Mouse (Mus musculus): ENCODE results near the gene Cep85l. TPM values are rescaled to one million over a fixed set of nuclear protein-coding genes. Genes with fewer than 3 reads are reported as not detected.

Cep85l gene
- polyA plus RNA-seq, 1 experiment from 2014 or later, result 3.8 TPM

DNA sequence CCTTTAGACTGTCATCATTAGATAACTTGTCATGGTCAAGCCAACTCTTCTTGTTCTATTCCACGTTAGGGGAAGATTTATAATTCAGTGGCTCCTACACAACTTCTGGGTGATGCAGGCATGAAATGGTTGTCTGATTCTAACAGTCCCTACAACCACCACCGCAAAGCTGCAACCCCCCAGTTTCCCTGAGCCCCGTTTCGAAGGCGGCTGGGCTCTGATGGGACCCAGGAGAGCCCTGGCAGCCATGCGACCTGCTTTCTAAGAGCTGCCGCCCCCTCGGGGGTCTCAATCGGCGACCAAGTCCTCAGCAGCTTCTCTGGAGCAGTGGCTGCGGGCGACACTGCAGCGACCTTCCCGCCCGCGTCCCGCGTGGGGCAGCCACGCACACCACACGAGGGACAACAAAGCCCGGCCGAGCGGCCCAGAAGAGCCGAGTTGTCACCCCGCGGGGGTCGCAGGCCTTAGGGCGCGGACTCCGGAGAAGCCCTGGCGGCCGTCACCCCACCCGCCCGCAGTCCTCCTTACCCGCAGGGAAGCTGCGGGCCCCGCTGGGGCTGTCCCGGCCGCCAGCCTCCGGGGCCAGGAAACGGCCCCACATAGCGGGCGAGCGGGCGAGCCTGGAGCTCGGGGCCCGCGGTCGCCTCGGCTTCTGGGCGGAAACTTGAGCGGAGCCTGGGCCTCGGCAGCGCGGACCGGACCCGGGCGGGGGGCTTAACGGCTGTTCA, 602 bp downstream of the Cep85l start:
- Histone ChIP-seq H3K4me1 (ENCODE audit: control insufficient read depth, insufficient read depth, low read length) (peaks cover 12% of the 10 kb centered on the region), H3K9ac (ENCODE audit: low read length) (peak overlapping the region; percentile 94), H3K4me2 (peak overlapping the region; percentile 62), H3K36me3 (ENCODE audit: control insufficient read depth, insufficient read depth, low read length) (no peaks in the 10 kb centered on the region), H3K4me3 (ENCODE audit: low read depth, low read length) (peak overlapping the region; percentile 83), H3K9me3 (ENCODE audit: control insufficient read depth, low read length) (no peaks in the 10 kb centered on the region), H3K27me3 (ENCODE audit: control insufficient read depth, insufficient read depth, low read length) (no peaks in the 10 kb centered on the region), H3K27ac (ENCODE audit: low read depth, low read length) (peak overlapping the region; percentile 94)
- WGBS, result under 1% methylated on average over 47 of the region's 59 CpGs
- ATAC-seq (ENCODE audit: low FRiP score) (peak; percentile 83), DNase-seq (ENCODE audit: low spot score, missing footprints) (no peak)

DNA sequence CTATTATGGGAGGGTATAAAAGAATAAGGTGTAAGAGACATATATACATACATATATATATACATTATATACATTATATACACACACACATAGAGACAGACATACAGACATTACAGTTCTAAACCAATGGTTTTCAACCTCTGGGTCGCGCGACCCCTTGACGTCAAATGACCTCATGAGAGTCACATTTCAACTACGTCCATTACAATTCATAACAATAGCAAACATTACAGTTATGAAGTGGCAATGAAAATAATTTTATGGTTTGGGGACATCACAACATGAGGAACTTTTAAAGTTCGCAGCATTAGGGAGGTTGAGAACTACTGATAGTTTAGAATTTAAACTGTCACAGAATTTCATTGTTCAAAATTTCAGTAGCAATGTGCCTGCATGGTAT, 1.5 kb downstream of the Cep85l start:
- WGBS, result 86% methylated on average over 6 of the region's 6 CpGs

DNA sequence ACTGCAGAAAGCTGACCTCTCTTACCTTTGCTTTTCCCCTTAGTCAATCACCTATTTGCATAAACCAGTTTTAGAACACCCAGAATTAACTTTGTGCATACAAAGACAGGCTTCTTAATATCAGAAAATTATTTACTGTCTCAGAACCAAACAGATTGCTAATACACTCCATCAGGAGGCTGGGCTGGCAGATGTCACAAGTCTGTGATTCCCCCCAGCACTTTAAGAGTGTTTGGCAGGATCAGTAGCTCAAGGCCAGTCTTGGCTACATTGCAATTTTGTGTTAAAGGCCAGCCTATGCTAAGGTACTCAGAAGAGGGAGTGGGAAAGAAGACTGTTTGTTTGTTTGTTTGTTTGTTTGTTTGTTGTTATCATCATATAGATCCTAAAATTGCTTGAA, 2.7 kb downstream of the Cep85l start:
- no peaks in the 10 kb centered on the region for H3K27me3 ChIP-seq (ENCODE audit: control insufficient read depth, insufficient read depth, low read length)
- H3K9ac ChIP-seq (ENCODE audit: low read length), result no peak overlapping the region
- H3K36me3 ChIP-seq (ENCODE audit: control insufficient read depth, insufficient read depth, low read length), result no peaks in the 10 kb centered on the region
- no peak overlapping the region for H3K4me2 ChIP-seq
- H3K4me3 ChIP-seq (ENCODE audit: low read depth, low read length), result no peak overlapping the region
- peaks cover 12% of the 10 kb centered on the region for H3K4me1 ChIP-seq (ENCODE audit: control insufficient read depth, insufficient read depth, low read length)
- no peaks in the 10 kb centered on the region; the same call in 1 of the 2 replicates for H3K9me3 ChIP-seq (ENCODE audit: control insufficient read depth, low read length)
- H3K27ac ChIP-seq (ENCODE audit: low read depth, low read length), result no peak overlapping the region
- DNase-seq (ENCODE audit: low spot score, missing footprints) (no peak), ATAC-seq (ENCODE audit: low FRiP score) (no peak)

More for the DNA sequence above, 1.5 kb downstream of the Cep85l start:
- Histone ChIP-seq H3K27me3 (ENCODE audit: control insufficient read depth, insufficient read depth, low read length) (no peaks in the 10 kb centered on the region), H3K4me1 (ENCODE audit: control insufficient read depth, insufficient read depth, low read length) (peaks cover 12% of the 10 kb centered on the region), H3K4me2 (peak overlapping the region; percentile 62), H3K27ac (ENCODE audit: low read depth, low read length) (no peak overlapping the region), H3K36me3 (ENCODE audit: control insufficient read depth, insufficient read depth, low read length) (no peaks in the 10 kb centered on the region), H3K9me3 (ENCODE audit: control insufficient read depth, low read length) (no peaks in the 10 kb centered on the region), H3K9ac (ENCODE audit: low read length) (peak overlapping the region; percentile 94; the same call in 1 of the 2 replicates), H3K4me3 (ENCODE audit: low read depth, low read length) (peak overlapping the region; percentile 83)
- peak; percentile 83 for DNase-seq (ENCODE audit: low spot score, missing footprints)
- ATAC-seq (ENCODE audit: low FRiP score), result no peak

DNA sequence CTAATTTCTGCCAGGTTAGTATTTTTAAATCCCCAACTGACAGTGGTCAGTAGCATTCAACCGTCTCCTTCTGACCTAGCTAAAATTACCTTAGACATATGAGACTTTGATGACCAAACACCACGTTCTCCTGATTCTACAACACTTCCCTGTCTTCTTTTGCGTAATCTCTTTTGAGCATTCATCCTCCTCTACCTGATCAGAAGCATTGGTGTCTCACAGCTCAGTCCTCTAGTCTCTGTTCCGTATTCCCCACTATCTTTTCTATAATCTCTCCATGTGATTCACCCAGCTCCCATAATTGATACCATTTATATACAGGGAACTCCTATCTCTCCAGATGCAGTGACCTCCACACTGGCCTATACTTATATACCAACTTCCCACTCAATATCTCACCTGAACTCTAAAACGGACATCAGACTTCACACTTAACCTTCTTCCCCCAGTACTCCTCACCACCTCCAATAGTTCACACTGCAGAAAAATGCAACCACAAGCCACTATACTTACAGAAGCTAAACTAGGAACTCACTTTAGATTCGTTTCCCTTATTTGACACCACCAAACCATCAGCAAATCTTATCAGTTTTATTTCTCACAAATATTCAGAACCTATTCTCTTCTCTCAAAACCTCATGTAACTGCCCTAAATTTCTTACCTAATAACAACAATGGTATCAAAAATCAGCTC, 5.7 kb downstream of the Cep85l start:
- Histone ChIP-seq H3K4me3 (ENCODE audit: low read depth, low read length) (no peak overlapping the region), H3K4me2 (no peak overlapping the region), H3K36me3 (ENCODE audit: control insufficient read depth, insufficient read depth, low read length) (no peaks in the 10 kb centered on the region), H3K9ac (ENCODE audit: low read length) (no peak overlapping the region), H3K4me1 (ENCODE audit: control insufficient read depth, insufficient read depth, low read length) (peaks cover 8% of the 10 kb centered on the region), H3K9me3 (ENCODE audit: control insufficient read depth, low read length) (peaks cover 11% of the 10 kb centered on the region; the same call in 1 of the 2 replicates), H3K27ac (ENCODE audit: low read depth, low read length) (no peak overlapping the region), H3K27me3 (ENCODE audit: control insufficient read depth, insufficient read depth, low read length) (no peaks in the 10 kb centered on the region)
- DNase-seq (ENCODE audit: low spot score, missing footprints) (peak; percentile 2), ATAC-seq (ENCODE audit: low FRiP score) (no peak)
- WGBS, result 83% methylated on average over 6 of the region's 6 CpGs

DNA sequence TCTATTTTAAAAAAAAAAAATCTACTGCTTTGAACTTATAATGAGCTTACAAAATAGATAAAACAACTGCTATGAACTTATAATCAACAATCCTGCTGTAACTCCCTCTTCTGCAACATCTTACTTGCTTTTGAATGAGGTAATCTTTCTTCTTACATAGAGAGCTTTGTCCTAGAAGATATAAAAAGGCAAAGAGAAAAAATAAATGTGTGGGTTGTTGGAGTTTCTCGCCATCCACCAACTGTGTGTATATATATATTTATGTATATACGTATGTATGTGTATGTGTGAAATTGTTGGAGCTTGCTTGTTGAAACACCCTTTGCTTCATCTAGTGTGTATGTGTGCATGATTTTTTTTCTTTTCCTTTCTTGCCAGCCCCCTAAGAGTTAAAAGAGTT, 12.5 kb downstream of the Cep85l start:
- peaks cover 11% of the 10 kb centered on the region; the same call in 1 of the 2 replicates for H3K9me3 ChIP-seq (ENCODE audit: control insufficient read depth, low read length)
- no peak for ATAC-seq (ENCODE audit: low FRiP score)

DNA sequence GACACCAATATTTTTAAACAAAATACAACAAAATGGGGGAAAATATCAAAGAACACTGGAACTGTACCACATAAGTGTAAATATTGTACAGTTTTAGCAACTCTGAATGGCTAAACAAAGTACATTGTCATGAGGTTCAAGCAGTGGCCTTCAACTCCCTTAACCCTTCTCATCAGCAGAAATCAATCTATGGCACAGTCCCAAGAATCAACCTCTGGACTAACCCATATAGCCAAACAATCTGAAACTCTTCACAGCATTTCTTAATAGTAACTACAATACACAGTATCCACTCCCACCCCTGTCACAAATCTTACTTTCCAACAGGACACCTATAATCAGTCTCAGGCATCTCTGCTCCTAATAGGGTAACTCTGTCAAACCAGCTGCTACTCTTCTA, 15.4 kb downstream of the Cep85l start:
- H3K9me3 ChIP-seq (ENCODE audit: control insufficient read depth, low read length), result no peaks in the 10 kb centered on the region
- no peak overlapping the region for H3K27ac ChIP-seq (ENCODE audit: low read depth, low read length)
- no peaks in the 10 kb centered on the region for H3K27me3 ChIP-seq (ENCODE audit: control insufficient read depth, insufficient read depth, low read length)
- H3K4me2 ChIP-seq, result no peak overlapping the region
- no peaks in the 10 kb centered on the region for H3K4me1 ChIP-seq (ENCODE audit: control insufficient read depth, insufficient read depth, low read length)
- DNase-seq (ENCODE audit: low spot score, missing footprints) (peak; percentile 2), ATAC-seq (ENCODE audit: low FRiP score) (no peak)
- no peak overlapping the region for H3K9ac ChIP-seq (ENCODE audit: low read length)
- no peak overlapping the region for H3K4me3 ChIP-seq (ENCODE audit: low read depth, low read length)
- H3K36me3 ChIP-seq (ENCODE audit: control insufficient read depth, insufficient read depth, low read length), result no peaks in the 10 kb centered on the region

More for the DNA sequence above, 12.5 kb downstream of the Cep85l start:
- Histone ChIP-seq H3K4me3 (ENCODE audit: low read depth, low read length) (no peak overlapping the region), H3K9ac (ENCODE audit: low read length) (no peak overlapping the region), H3K27me3 (ENCODE audit: control insufficient read depth, insufficient read depth, low read length) (no peaks in the 10 kb centered on the region), H3K27ac (ENCODE audit: low read depth, low read length) (no peak overlapping the region), H3K4me2 (no peak overlapping the region), H3K4me1 (ENCODE audit: control insufficient read depth, insufficient read depth, low read length) (no peaks in the 10 kb centered on the region), H3K36me3 (ENCODE audit: control insufficient read depth, insufficient read depth, low read length) (no peaks in the 10 kb centered on the region)
- 98% methylated on average over 2 of the region's 2 CpGs for WGBS
- DNase-seq (ENCODE audit: low spot score, missing footprints), result peak; percentile 35

DNA sequence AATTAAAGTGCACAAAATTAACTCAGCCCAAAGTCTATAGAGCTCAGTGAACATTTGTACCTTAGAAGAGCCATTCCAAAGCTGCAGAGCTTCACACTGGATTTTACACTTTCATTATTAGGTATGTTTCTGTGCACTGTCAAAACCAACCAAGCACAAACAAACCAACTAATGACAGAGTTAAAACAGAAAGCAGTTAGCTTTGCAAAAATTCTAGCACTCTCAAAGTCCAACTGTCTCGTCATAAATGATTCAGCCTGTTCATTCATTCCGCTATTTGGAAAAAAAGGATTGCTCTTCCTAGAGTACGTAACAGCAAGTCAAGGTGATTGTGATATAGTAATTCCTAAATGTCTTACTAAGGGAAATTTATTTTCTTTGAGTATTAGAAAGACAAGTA, 20.7 kb downstream of the Cep85l start:
- 88% methylated on average over 3 of the region's 3 CpGs for WGBS
- H3K27ac ChIP-seq (ENCODE audit: low read depth, low read length), result no peak overlapping the region
- no peaks in the 10 kb centered on the region for H3K27me3 ChIP-seq (ENCODE audit: control insufficient read depth, insufficient read depth, low read length)
- H3K9ac ChIP-seq (ENCODE audit: low read length), result no peak overlapping the region
- H3K9me3 ChIP-seq (ENCODE audit: control insufficient read depth, low read length), result no peaks in the 10 kb centered on the region
- no peaks in the 10 kb centered on the region; the same call in 1 of the 2 replicates for H3K36me3 ChIP-seq (ENCODE audit: control insufficient read depth, insufficient read depth, low read length)
- no peak overlapping the region for H3K4me2 ChIP-seq
- ATAC-seq (ENCODE audit: low FRiP score) (no peak), DNase-seq (ENCODE audit: low spot score, missing footprints) (peak; percentile 21)
- H3K4me3 ChIP-seq (ENCODE audit: low read depth, low read length), result no peak overlapping the region
- H3K4me1 ChIP-seq (ENCODE audit: control insufficient read depth, insufficient read depth, low read length), result no peaks in the 10 kb centered on the region

DNA sequence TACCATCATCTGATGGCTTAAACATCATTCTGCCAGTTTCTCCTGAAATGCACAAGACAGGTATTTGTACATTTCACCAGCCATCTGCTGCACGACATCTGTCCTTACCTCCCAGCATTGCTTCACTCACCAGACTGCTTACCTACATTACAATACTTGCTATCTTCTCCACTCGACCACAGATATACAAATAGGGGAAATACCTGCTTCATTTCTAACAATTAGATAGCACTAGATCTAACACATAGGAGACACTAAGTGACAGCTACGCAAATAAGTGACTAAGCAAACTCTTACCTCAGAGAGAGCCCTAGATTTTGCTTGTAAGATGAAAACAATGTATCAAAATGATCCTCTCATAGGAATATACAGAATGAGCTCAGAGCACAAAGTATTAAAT, 26.1 kb downstream of the Cep85l start:
- no peaks in the 10 kb centered on the region for H3K4me1 ChIP-seq (ENCODE audit: control insufficient read depth, insufficient read depth, low read length)
- 88% methylated on average over 3 of the region's 3 CpGs for WGBS

DNA sequence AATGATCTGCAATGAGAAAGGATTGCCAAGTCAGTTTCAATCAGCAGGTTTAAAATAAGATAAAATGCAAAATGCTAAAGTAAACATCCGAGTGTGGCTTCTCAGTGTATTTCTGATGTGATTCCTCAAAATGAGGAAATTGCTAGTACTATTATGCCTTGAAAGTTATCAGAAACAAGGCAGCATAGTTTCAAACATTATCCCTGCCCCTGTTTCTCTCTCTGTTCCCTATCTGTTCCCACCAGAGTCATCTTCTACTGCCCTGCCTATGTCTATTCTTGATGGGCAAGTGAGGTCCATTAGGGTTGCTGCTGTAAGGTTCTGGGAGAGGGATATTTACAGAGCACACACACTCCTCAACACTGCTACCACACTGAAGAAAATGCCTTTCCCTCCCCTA, 30.5 kb downstream of the Cep85l start:
- DNase-seq (ENCODE audit: low spot score, missing footprints), result no peak
- no peaks in the 10 kb centered on the region for H3K9me3 ChIP-seq (ENCODE audit: control insufficient read depth, low read length)
- 81% methylated on average over 1 of the region's 1 CpGs for WGBS
- no peak overlapping the region for H3K4me2 ChIP-seq
- no peaks in the 10 kb centered on the region for H3K4me1 ChIP-seq (ENCODE audit: control insufficient read depth, insufficient read depth, low read length)
- no peak for ATAC-seq (ENCODE audit: low FRiP score)
- no peak overlapping the region for H3K27ac ChIP-seq (ENCODE audit: low read depth, low read length)
- no peaks in the 10 kb centered on the region for H3K36me3 ChIP-seq (ENCODE audit: control insufficient read depth, insufficient read depth, low read length)
- no peaks in the 10 kb centered on the region for H3K27me3 ChIP-seq (ENCODE audit: control insufficient read depth, insufficient read depth, low read length)
- H3K9ac ChIP-seq (ENCODE audit: low read length), result no peak overlapping the region
- no peak overlapping the region for H3K4me3 ChIP-seq (ENCODE audit: low read depth, low read length)

More for the DNA sequence above, 26.1 kb downstream of the Cep85l start:
- H3K9ac ChIP-seq (ENCODE audit: low read length), result no peak overlapping the region
- no peaks in the 10 kb centered on the region for H3K27me3 ChIP-seq (ENCODE audit: control insufficient read depth, insufficient read depth, low read length)
- DNase-seq (ENCODE audit: low spot score, missing footprints) (peak; percentile 19), ATAC-seq (ENCODE audit: low FRiP score) (no peak)
- H3K4me3 ChIP-seq (ENCODE audit: low read depth, low read length), result no peak overlapping the region
- no peak overlapping the region for H3K27ac ChIP-seq (ENCODE audit: low read depth, low read length)
- H3K4me2 ChIP-seq, result no peak overlapping the region
- no peaks in the 10 kb centered on the region for H3K9me3 ChIP-seq (ENCODE audit: control insufficient read depth, low read length)
- H3K36me3 ChIP-seq (ENCODE audit: control insufficient read depth, insufficient read depth, low read length), result no peaks in the 10 kb centered on the region; the same call in 1 of the 2 replicates
